In the genomic region with DNA sequence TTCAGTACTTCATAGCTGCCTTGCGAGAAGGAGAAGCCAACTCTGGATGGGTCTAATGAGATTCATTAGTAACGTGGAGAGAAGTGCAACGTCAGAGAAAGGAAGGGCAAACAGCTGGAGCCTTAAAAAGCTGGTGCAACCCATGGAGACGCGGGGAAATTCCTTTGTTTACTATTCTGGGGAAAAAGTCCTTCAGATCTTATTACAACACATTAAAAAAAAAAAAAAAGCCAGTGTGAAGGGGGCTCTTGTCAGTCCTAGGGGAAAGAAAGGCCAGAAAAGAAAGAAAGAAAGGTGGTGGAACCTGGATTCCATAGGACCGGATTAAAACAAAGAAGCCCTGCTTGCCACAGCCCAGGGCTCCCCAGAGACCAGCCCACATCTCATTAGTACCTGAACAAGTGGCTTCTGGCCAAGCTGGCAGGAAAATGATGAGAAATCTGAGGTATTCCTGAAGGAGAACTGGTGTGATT, we compare ENCODE assay signal across 9 mouse cellular contexts. TPM values are rescaled to one million over a fixed set of nuclear protein-coding genes. Genes with fewer than 3 reads are reported as not detected.
DNase-seq lines count a peak whose midpoint lies in the region; ATAC-seq lines count a peak whose summit lies in the region.
"Had no signal": no experiment of that assay in that cellular context is flagged by ENCODE, and none has a peak within 500 bp of the region (broad histone marks: within the 10 kb centered on the region; RNA-seq: fewer than 3 reads in every experiment).

No protein-coding gene starts in this region.

- no peak overlapping the region for H3K4me3 ChIP-seq in liver, embryonic 12.5 days
- H3K4me3 ChIP-seq in liver, embryonic 11.5 days (ENCODE audit: low read depth, low read length): no peak overlapping the region
- H3K4me3 ChIP-seq in forebrain, embryonic 12.5 days (replicated peaks): no peak overlapping the region
- H3K4me3 ChIP-seq in limb, embryonic 13.5 days: no peak overlapping the region
- no peak overlapping the region for H3K4me3 ChIP-seq in neural tube, embryonic 15.5 days (replicated peaks)

- WGBS in liver, embryonic 12.5 days (ENCODE audit: insufficient replicate concordance): 36% methylated on average over 6 of the region's 6 CpGs
- 23% methylated on average over 6 of the region's 6 CpGs for WGBS in liver, embryonic 11.5 days
- 2% methylated on average over 6 of the region's 6 CpGs for WGBS in forebrain, embryonic 12.5 days
- WGBS in limb, embryonic 13.5 days: 4% methylated on average over 6 of the region's 6 CpGs
- WGBS in neural tube, embryonic 15.5 days: 2% methylated on average over 6 of the region's 6 CpGs

- peaks cover 61% of the 10 kb centered on the region for H3K4me1 ChIP-seq in liver, embryonic 12.5 days
- no peaks in the 10 kb centered on the region for H3K4me1 ChIP-seq in liver, embryonic 11.5 days (replicated peaks; ENCODE audit: control insufficient read depth, insufficient read depth, low read length)
- H3K4me1 ChIP-seq in forebrain, embryonic 12.5 days: peaks cover 10% of the 10 kb centered on the region
- H3K4me1 ChIP-seq in limb, embryonic 13.5 days: peaks cover 54% of the 10 kb centered on the region
- peaks cover 28% of the 10 kb centered on the region for H3K4me1 ChIP-seq in neural tube, embryonic 15.5 days

- peak overlapping the region; percentile 38; the same call in 1 of the 2 replicates for H3K9ac ChIP-seq in liver, embryonic 12.5 days
- H3K9ac ChIP-seq in liver, embryonic 11.5 days (ENCODE audit: low read depth, low read length): no peak overlapping the region
- no peak overlapping the region; the same call in 1 of the 2 replicates for H3K9ac ChIP-seq in forebrain, embryonic 12.5 days
- peak overlapping the region; percentile 31; the same call in 1 of the 2 replicates for H3K9ac ChIP-seq in limb, embryonic 13.5 days
- H3K9ac ChIP-seq in neural tube, embryonic 15.5 days (replicated peaks): no peak overlapping the region

- no peaks in the 10 kb centered on the region for H3K9me3 ChIP-seq in liver, embryonic 12.5 days (replicated peaks)
- no peaks in the 10 kb centered on the region for H3K9me3 ChIP-seq in liver, embryonic 11.5 days (ENCODE audit: control insufficient read depth, low read length)
- H3K9me3 ChIP-seq in forebrain, embryonic 12.5 days: no peaks in the 10 kb centered on the region
- H3K9me3 ChIP-seq in limb, embryonic 13.5 days: no peaks in the 10 kb centered on the region
- H3K9me3 ChIP-seq in neural tube, embryonic 15.5 days (replicated peaks): no peaks in the 10 kb centered on the region

- peaks cover 11% of the 10 kb centered on the region for H3K36me3 ChIP-seq in liver, embryonic 12.5 days
- no peaks in the 10 kb centered on the region for H3K36me3 ChIP-seq in liver, embryonic 11.5 days (ENCODE audit: control insufficient read depth, insufficient read depth, low read length)
- H3K36me3 ChIP-seq in forebrain, embryonic 12.5 days (replicated peaks): no peaks in the 10 kb centered on the region
- no peaks in the 10 kb centered on the region for H3K36me3 ChIP-seq in limb, embryonic 13.5 days
- H3K36me3 ChIP-seq in neural tube, embryonic 15.5 days: no peaks in the 10 kb centered on the region

- H3K4me2 ChIP-seq in liver, embryonic 12.5 days: no peak overlapping the region
- no peak overlapping the region for H3K4me2 ChIP-seq in liver, embryonic 11.5 days
- peak overlapping the region; percentile 30 for H3K4me2 ChIP-seq in forebrain, embryonic 12.5 days
- peak overlapping the region; percentile 46 for H3K4me2 ChIP-seq in limb, embryonic 13.5 days (replicated peaks)
- H3K4me2 ChIP-seq in neural tube, embryonic 15.5 days: peak overlapping the region; percentile 40

- ATAC-seq in liver, embryonic 12.5 days: no peak
- ATAC-seq in liver, embryonic 11.5 days (replicated peaks; ENCODE audit: low FRiP score): no peak
- peak; percentile 79; the same call in 1 of the 2 replicates for ATAC-seq in forebrain, embryonic 12.5 days (ENCODE audit: low FRiP score)
- peak; percentile 46; the same call in 1 of the 2 replicates for ATAC-seq in limb, embryonic 13.5 days (ENCODE audit: low FRiP score, low read depth)
- peak; percentile 63 for ATAC-seq in neural tube, embryonic 15.5 days (ENCODE audit: low FRiP score)

- H3K27me3 ChIP-seq in liver, embryonic 12.5 days (replicated peaks): peaks cover 20% of the 10 kb centered on the region
- H3K27me3 ChIP-seq in liver, embryonic 11.5 days (replicated peaks; ENCODE audit: control insufficient read depth, insufficient read depth, low read length): no peaks in the 10 kb centered on the region
- no peaks in the 10 kb centered on the region for H3K27me3 ChIP-seq in forebrain, embryonic 12.5 days
- no peaks in the 10 kb centered on the region for H3K27me3 ChIP-seq in limb, embryonic 13.5 days
- H3K27me3 ChIP-seq in neural tube, embryonic 15.5 days (replicated peaks): no peaks in the 10 kb centered on the region

- H3K27ac ChIP-seq in liver, embryonic 12.5 days: peak overlapping the region; percentile 70
- H3K27ac ChIP-seq in liver, embryonic 11.5 days (ENCODE audit: low read depth, low read length): no peak overlapping the region
- peak overlapping the region; percentile 71 for H3K27ac ChIP-seq in forebrain, embryonic 12.5 days
- peak overlapping the region; percentile 61; the same call in 1 of the 2 replicates for H3K27ac ChIP-seq in limb, embryonic 13.5 days
- peak overlapping the region; percentile 75 for H3K27ac ChIP-seq in neural tube, embryonic 15.5 days (replicated peaks)

- no peak for DNase-seq in liver, embryonic 11.5 days (ENCODE audit: low spot score)
- DNase-seq in adrenal gland, postnatal 25 days: no peak
- DNase-seq in thymus, postnatal 0 days (ENCODE audit: low spot score): no peak
- DNase-seq in cerebellum, postnatal 25 days: no peak
- DNase-seq: kidney, adult 18-20 months had no signal

RNA-seq across cellular contexts. Expression of a gene that starts 41.0 kb away (rescaled TPM):
- polyA plus RNA-seq in liver, embryonic 12.5 days (2016; fragmentation: Nextera tagmentation; extraction: Ambion mirVana): 819 and 854 TPM in 2 replicates
- 420 and 459 TPM in 2 replicates for polyA plus RNA-seq in liver, embryonic 11.5 days (2014; fragmentation: Nextera tagmentation; extraction: Ambion mirVana)
- 501 and 537 TPM in 2 replicates for polyA plus RNA-seq in forebrain, embryonic 12.5 days (2016; fragmentation: Nextera tagmentation; extraction: Ambion mirVana)
- 403 and 448 TPM in 2 replicates for polyA plus RNA-seq in limb, embryonic 13.5 days (2015; fragmentation: Nextera tagmentation; extraction: Ambion mirVana)
- polyA plus RNA-seq in neural tube, embryonic 15.5 days (2015; fragmentation: Nextera tagmentation; extraction: Ambion mirVana): 638 and 740 TPM in 2 replicates
- total RNA-seq in adrenal gland, postnatal 25 days (2021): 24.7 and 26.6 TPM in 2 replicates
- 169 and 194 TPM in 2 replicates for polyA plus RNA-seq in thymus, postnatal 0 days (2015; fragmentation: Nextera tagmentation; extraction: Ambion mirVana)

Comparison
In these comparisons a context has a peak if more than half of its experiments do, and no peak if none do; other contexts are left out.
1. H3K9ac ChIP-seq: peak in liver, embryonic 12.5 days (single experiment) and limb, embryonic 13.5 days (single experiment); none in liver, embryonic 11.5 days (single experiment), forebrain, embryonic 12.5 days (single experiment) and neural tube, embryonic 15.5 days (single experiment).
2. ATAC-seq: peak in forebrain, embryonic 12.5 days (single experiment), limb, embryonic 13.5 days (single experiment) and neural tube, embryonic 15.5 days (single experiment); none in liver, embryonic 12.5 days (single experiment) and liver, embryonic 11.5 days (single experiment).
3. H3K4me2 ChIP-seq: peak in forebrain, embryonic 12.5 days (single experiment), limb, embryonic 13.5 days (single experiment) and neural tube, embryonic 15.5 days (single experiment); none in liver, embryonic 12.5 days (single experiment) and liver, embryonic 11.5 days (single experiment).